Mouse (Mus musculus) hindbrain, postnatal 0 days (tissue): ENCODE results near the gene Dscam. TPM values are rescaled to one million over a fixed set of nuclear protein-coding genes. Genes with fewer than 3 reads are reported as not detected.

Source experiments
- ATAC-seq: fragments of 200-750 bp; cut with Nextera tagmentation; 2 replicates; pipeline ENCODE4 v1.8.0; 2017; ENCODE audit warnings: mild to moderate bottlenecking, moderate TSS enrichment, moderate library complexity
- DNase-seq: peaks from one replicate; pipeline ENCODE4 v3.0.0-alpha.2; 2015; ENCODE audit warnings: low spot score
- H3K27ac ChIP-seq: fragments of 300-500 bp; sonication (generic); 2 replicates; pipeline ENCODE4 v1.5.1; 2014; ENCODE audit warnings: mild to moderate bottlenecking
- H3K27me3 ChIP-seq: fragments of 300-500 bp; sonication (generic); 2 replicates; pipeline ENCODE4 v1.6.1; 2014; ENCODE audit warnings: low read length, mixed read lengths; ENCODE audit not compliant: insufficient read depth
- H3K36me3 ChIP-seq: fragments of 300-500 bp; sonication (generic); 2 replicates; pipeline ENCODE4 v1.6.1; 2014; ENCODE audit warnings: low read length, mixed read lengths; ENCODE audit not compliant: insufficient read depth
- H3K4me1 ChIP-seq: fragments of 300-500 bp; sonication (generic); 2 replicates; pipeline ENCODE4 v1.6.1; 2014; ENCODE audit warnings: antibody characterized with exemption, low read length, mixed read lengths; ENCODE audit not compliant: insufficient read depth
- H3K4me2 ChIP-seq: fragments of 300-500 bp; sonication (generic); 2 replicates; pipeline ENCODE4 v1.6.1; 2014; ENCODE audit warnings: low read depth, mild to moderate bottlenecking, low read length, moderate library complexity, mixed read lengths
- H3K4me3 ChIP-seq: fragments of 300-500 bp; sonication (generic); 2 replicates; pipeline ENCODE4 v1.5.1; 2014; ENCODE audit warnings: low read length
- H3K9ac ChIP-seq: fragments of 300-500 bp; sonication (generic); replicated peaks from 2 replicates; pipeline ENCODE4 v1.6.1; 2014; ENCODE audit warnings: mild to moderate bottlenecking, low read length, moderate library complexity, mixed read lengths
- H3K9me3 ChIP-seq: fragments of 300-500 bp; sonication (generic); 2 replicates; pipeline ENCODE4 v1.6.1; 2016; ENCODE audit warnings: low read length, mixed read lengths
- CTCF ChIP-seq: IDR thresholded peaks from 2 replicates; pipeline ENCODE4 v1.5.1; 2016; ENCODE audit warnings: antibody characterized with exemption, control low read depth, low read depth
- WGBS: fragments of 180-500 bp; shearing (Covaris S2); extraction: QIAGEN DNeasy Blood & Tissue Kit; methylation state at CpG from one replicate; pipeline ENCODE4 v1.1.7; 2014; 5-methylcytosine and 5-hydroxymethylcytosine counted together
- polyA plus RNA-seq: library from polyadenylated mRNA; unstranded; fragments of >200 nt; fragmentation: Nextera tagmentation; extraction: Ambion mirVana; gene quantifications from 2 replicates; pipeline ENCODE4 v1.2.1, GENCODE M21; 2015
- total RNA-seq: library from RNA; depleted of rRNA; stranded (reverse); fragments of >200 nt; gene quantifications from 2 replicates; pipeline ENCODE4 v1.2.3, GENCODE M21; 2014; rRNA removed

The Dscam gene
- 42.8 and 47.1 TPM in 2 replicates for total RNA-seq
- 10.3 and 10.4 TPM in 2 replicates for polyA plus RNA-seq

DNA sequence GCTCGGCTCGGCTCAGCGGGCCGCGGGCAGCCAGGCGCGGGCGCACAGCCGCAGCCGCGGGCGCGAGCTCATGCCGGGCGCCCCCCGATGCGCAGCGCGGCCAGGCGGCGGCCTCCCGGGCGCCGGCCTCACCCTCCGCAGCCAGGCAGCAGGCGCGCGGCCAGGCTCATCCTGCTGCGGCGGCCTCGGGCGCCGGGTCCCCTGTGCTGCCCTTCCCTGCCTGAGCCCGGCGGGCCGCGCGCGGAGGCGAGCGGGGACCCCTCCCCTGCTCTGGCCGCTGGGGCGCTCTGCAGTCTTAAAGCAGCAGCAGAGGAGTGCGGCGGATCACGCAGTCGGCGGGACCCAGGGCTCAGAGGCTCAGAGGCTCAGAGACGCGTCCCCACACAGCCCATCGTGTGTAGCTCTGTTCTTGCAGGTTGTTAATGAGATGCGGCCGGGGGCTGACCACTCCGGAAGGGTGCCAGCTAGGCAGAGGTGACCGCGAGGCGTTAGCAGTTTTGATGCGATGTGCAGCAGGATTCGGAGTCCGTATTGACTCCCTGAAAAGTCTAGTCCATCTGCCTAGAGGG is at the start of gene Dscam:
Gene Dscam (minus strand): TSS at position 240 of the 569 bp plus-strand sequence.
- TF ChIP-seq CTCF = no peak
- H3K36me3 ChIP-seq = no peaks in the 10 kb centered on the region
- peak; percentile 67 for DNase-seq
- H3K9me3 ChIP-seq = no peaks in the 10 kb centered on the region
- WGBS = under 1% methylated on average over 33 of the region's 60 CpGs
- H3K4me1 ChIP-seq = peaks cover 10% of the 10 kb centered on the region; the same call in 1 of the 2 replicates
- no peaks in the 10 kb centered on the region for H3K27me3 ChIP-seq
- H3K4me3 ChIP-seq = peak within 1 kb of the TSS; percentile 75
- ATAC-seq = peak; percentile 68
- peak within 1 kb of the TSS; percentile 93 for H3K9ac ChIP-seq
- H3K27ac ChIP-seq = peak within 1 kb of the TSS; percentile 96
- H3K4me2 ChIP-seq = peak within 1 kb of the TSS; percentile 79

DNA sequence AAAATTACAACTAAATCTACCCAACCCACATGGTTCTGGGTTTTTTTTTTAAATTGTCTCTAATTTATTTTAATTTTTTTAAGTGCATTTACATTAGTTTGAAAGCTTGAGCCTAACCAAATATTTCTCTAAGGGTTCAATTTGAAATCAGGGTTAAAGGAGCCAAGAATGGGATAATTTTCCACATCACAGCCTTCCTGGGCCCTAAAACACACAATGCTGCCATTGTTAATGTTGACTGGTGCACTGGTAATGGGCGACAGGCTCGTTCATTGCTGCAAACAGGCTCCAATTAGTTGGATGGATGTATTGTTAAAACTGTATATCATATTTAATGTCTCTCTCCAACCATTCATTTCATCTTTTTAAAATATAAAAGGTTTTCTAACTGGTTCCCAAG is 48.8 kb upstream of the Dscam start:
- Histone ChIP-seq H3K4me3 (no peak overlapping the region), H3K36me3 (no peaks in the 10 kb centered on the region), H3K27ac (no peak overlapping the region), H3K4me2 (no peak overlapping the region), H3K27me3 (no peaks in the 10 kb centered on the region), H3K9ac (no peak overlapping the region), H3K9me3 (peaks cover 6% of the 10 kb centered on the region), H3K4me1 (no peaks in the 10 kb centered on the region)
- WGBS = 50% methylated on average over 2 of the region's 2 CpGs
- ATAC-seq (no peak), DNase-seq (no peak)
- no peak for TF ChIP-seq CTCF

GRCm38 (mm10) chr16:97209997-97210396 is 39.4 kb upstream of the Dscam start:
- no peak overlapping the region for H3K4me3 ChIP-seq
- no peak overlapping the region for H3K27ac ChIP-seq
- no peaks in the 10 kb centered on the region for H3K36me3 ChIP-seq
- H3K27me3 ChIP-seq = no peaks in the 10 kb centered on the region
- H3K4me1 ChIP-seq = 0 out of 2 replicates have a peak, but pooled peaks cover 3% of the 10 kb centered on the region
- no peak for ATAC-seq
- no peak for TF ChIP-seq CTCF
- H3K4me2 ChIP-seq = no peak overlapping the region
- WGBS = 18% methylated on average over 5 of the region's 5 CpGs
- DNase-seq = peak; percentile 71
- H3K9me3 ChIP-seq = peaks cover 5% of the 10 kb centered on the region
- H3K9ac ChIP-seq = no peak overlapping the region

DNA sequence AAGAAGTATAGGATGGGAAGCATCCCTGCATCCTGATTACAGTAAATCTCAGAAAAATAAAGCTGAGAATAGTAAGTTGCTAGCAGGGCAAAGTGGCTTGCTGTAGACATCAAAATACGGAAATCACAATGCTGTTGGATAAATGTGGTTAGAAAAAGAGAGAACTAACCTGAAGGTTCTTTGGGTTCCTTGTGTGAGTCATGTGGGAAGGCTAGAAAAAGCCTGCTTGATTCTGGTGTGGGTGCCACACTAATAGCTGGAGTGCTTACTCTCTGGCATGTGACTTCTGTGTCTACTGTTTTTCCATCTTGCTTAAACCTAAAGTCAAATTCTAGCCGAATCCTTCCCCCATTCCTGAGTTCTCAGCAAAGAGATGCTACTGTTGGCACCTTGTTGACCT is 37.7 kb upstream of the Dscam start:
- Histone ChIP-seq H3K27me3 (no peaks in the 10 kb centered on the region), H3K4me3 (no peak overlapping the region), H3K36me3 (no peaks in the 10 kb centered on the region), H3K27ac (no peak overlapping the region), H3K9me3 (no peaks in the 10 kb centered on the region), H3K4me1 (0 out of 2 replicates have a peak, but pooled peaks cover 3% of the 10 kb centered on the region), H3K4me2 (no peak overlapping the region), H3K9ac (no peak overlapping the region)
- no peak for ATAC-seq
- 89% methylated on average over 2 of the region's 2 CpGs for WGBS
- no peak for DNase-seq
- TF ChIP-seq CTCF = no peak

GRCm38 (mm10) chr16:97204090-97204489 is 33.5 kb upstream of the Dscam start:
- no peak overlapping the region for H3K9ac ChIP-seq
- H3K27me3 ChIP-seq = no peaks in the 10 kb centered on the region
- WGBS = 83% methylated on average over 2 of the region's 2 CpGs
- TF ChIP-seq CTCF = no peak
- DNase-seq (no peak), ATAC-seq (no peak)
- no peak overlapping the region for H3K27ac ChIP-seq
- no peak overlapping the region for H3K4me3 ChIP-seq
- H3K36me3 ChIP-seq = no peaks in the 10 kb centered on the region
- H3K9me3 ChIP-seq = no peaks in the 10 kb centered on the region
- no peak overlapping the region for H3K4me2 ChIP-seq
- H3K4me1 ChIP-seq = no peaks in the 10 kb centered on the region

GRCm38 (mm10) chr16:97203554-97203953 is 33.0 kb upstream of the Dscam start:
- ATAC-seq = no peak

GRCm38 (mm10) chr16:97194630-97195029 is 24.1 kb upstream of the Dscam start:
- Histone ChIP-seq H3K4me2 (no peak overlapping the region), H3K27me3 (no peaks in the 10 kb centered on the region), H3K36me3 (no peaks in the 10 kb centered on the region), H3K4me1 (no peaks in the 10 kb centered on the region), H3K27ac (no peak overlapping the region), H3K9me3 (no peaks in the 10 kb centered on the region), H3K4me3 (no peak overlapping the region), H3K9ac (no peak overlapping the region)
- WGBS = 87% methylated on average over 2 of the region's 2 CpGs
- ATAC-seq = no peak
- TF ChIP-seq CTCF = no peak
- DNase-seq = no peak

More at GRCm38 (mm10) chr16:97203554-97203953, 33.0 kb upstream of the Dscam start:
- WGBS = 96% methylated on average over 2 of the region's 2 CpGs
- Histone ChIP-seq H3K9me3 (no peaks in the 10 kb centered on the region), H3K27me3 (no peaks in the 10 kb centered on the region), H3K4me3 (no peak overlapping the region), H3K27ac (no peak overlapping the region), H3K4me1 (no peaks in the 10 kb centered on the region), H3K4me2 (no peak overlapping the region), H3K9ac (no peak overlapping the region), H3K36me3 (no peaks in the 10 kb centered on the region)
- no peak for DNase-seq
- TF ChIP-seq CTCF = no peak
